35 mouse cellular contexts compared by ENCODE assay signal in genomic region chr17:78240161-78240560, GRCm38 (mm10).
"Had no signal": no experiment of that assay in that cellular context is flagged by ENCODE, and none has a peak within 500 bp of the region (broad histone marks: within the 10 kb centered on the region; RNA-seq: fewer than 3 reads in every experiment).

No protein-coding gene starts in this region.

- H3K9me3 ChIP-seq: heart, embryonic 10.5 days; heart, embryonic 12.5 days; heart, embryonic 13.5 days; heart, embryonic 15.5 days; hindbrain, embryonic 12.5 days; hindbrain, embryonic 13.5 days; hindbrain, embryonic 15.5 days; intestine, embryonic 15.5 days; kidney, embryonic 15.5 days had no signal

- H3K4me2 ChIP-seq: heart, embryonic 11.5 days; heart, embryonic 12.5 days; heart, embryonic 13.5 days; heart, embryonic 15.5 days; hindbrain, embryonic 12.5 days; hindbrain, embryonic 13.5 days; hindbrain, embryonic 14.5 days; hindbrain, embryonic 15.5 days; intestine, embryonic 15.5 days; kidney, embryonic 15.5 days had no signal

- H3K27me3 ChIP-seq: heart, embryonic 12.5 days; heart, embryonic 13.5 days; heart, embryonic 15.5 days; hindbrain, embryonic 12.5 days; hindbrain, embryonic 13.5 days; hindbrain, embryonic 15.5 days; intestine, embryonic 15.5 days; kidney, embryonic 15.5 days had no signal

- DNase-seq: heart, postnatal 10 days; heart, postnatal 14 days; heart, postnatal 36 days; heart, postnatal 4 days; kidney, adult 11 months; kidney, adult 18-20 months; kidney, adult 2 months; kidney, adult 8-10 months; kidney, adult 9 months; kidney, postnatal 10 days; kidney, postnatal 14 days; kidney, postnatal 25 days; kidney, postnatal 36 days; kidney, postnatal 4 days; layer of hippocampus, adult 9-11 months; layer of hippocampus, postnatal 36 days had no signal

- H3K4me1 ChIP-seq: intestine, embryonic 15.5 days had no signal

- ATAC-seq: hindbrain, embryonic 16.5 days; hindbrain, postnatal 0 days; inflammation-experienced regulatory T-cells, adult 6 months; intestine, embryonic 15.5 days; intestine, embryonic 16.5 days; intestine, postnatal 0 days had no signal

- H3K9ac ChIP-seq: heart, embryonic 12.5 days; heart, embryonic 13.5 days; heart, embryonic 15.5 days; hindbrain, embryonic 12.5 days; hindbrain, embryonic 13.5 days; hindbrain, embryonic 14.5 days; hindbrain, embryonic 15.5 days; intestine, embryonic 15.5 days; kidney, embryonic 15.5 days had no signal

- H3K36me3 ChIP-seq: heart, embryonic 15.5 days; hindbrain, embryonic 15.5 days; intestine, embryonic 15.5 days had no signal

- H3K27ac ChIP-seq: heart, embryonic 10.5 days; heart, embryonic 13.5 days; heart, embryonic 15.5 days; hindbrain, embryonic 12.5 days; hindbrain, embryonic 13.5 days; hindbrain, embryonic 14.5 days; hindbrain, embryonic 15.5 days; hindbrain, postnatal 0 days; intestine, embryonic 15.5 days; kidney, embryonic 15.5 days; kidney, postnatal 0 days; layer of hippocampus, adult 2 months; left cerebral cortex, adult 2 months had no signal

- H3K4me3 ChIP-seq: heart, embryonic 10.5 days; heart, embryonic 12.5 days; heart, embryonic 13.5 days; heart, embryonic 15.5 days; hindbrain, embryonic 12.5 days; hindbrain, embryonic 13.5 days; hindbrain, embryonic 15.5 days; intestine, embryonic 15.5 days; kidney, embryonic 15.5 days; layer of hippocampus, adult 2 months; left cerebral cortex, adult 2 months had no signal
